Mouse (Mus musculus) embryonic facial prominence, embryonic 15.5 days (tissue): ENCODE results near the gene Ppfibp1. TPM values are rescaled to one million over a fixed set of nuclear protein-coding genes. Genes with fewer than 3 reads are reported as not detected.

ENCODE experiments used
- ATAC-seq: fragments of 200-750 bp; cut with Nextera tagmentation; 2 replicates; pipeline ENCODE4 v1.8.0; 2017; ENCODE audit warnings: low read depth, moderate TSS enrichment; ENCODE audit not compliant: insufficient number of reproducible peaks, low FRiP score, low TSS enrichment
- H3K27ac ChIP-seq: fragments of 300-500 bp; sonication (generic); replicated peaks from 2 replicates; pipeline ENCODE4 v1.5.1; 2015; ENCODE audit warnings: mild to moderate bottlenecking, inconsistent platforms
- H3K27me3 ChIP-seq: fragments of 300-500 bp; sonication (generic); 2 replicates; pipeline ENCODE4 v1.6.1; 2015; ENCODE audit warnings: inconsistent platforms
- H3K36me3 ChIP-seq: fragments of 300-500 bp; sonication (generic); 2 replicates; pipeline ENCODE4 v1.6.1; 2015; ENCODE audit warnings: mild to moderate bottlenecking, inconsistent platforms
- H3K4me1 ChIP-seq: fragments of 300-500 bp; sonication (generic); 2 replicates; pipeline ENCODE4 v1.6.1; 2015; ENCODE audit warnings: inconsistent platforms
- H3K4me2 ChIP-seq: fragments of 300-500 bp; sonication (generic); replicated peaks from 2 replicates; pipeline ENCODE4 v1.6.1; 2015; ENCODE audit warnings: mild to moderate bottlenecking, inconsistent platforms
- H3K4me3 ChIP-seq: fragments of 300-500 bp; sonication (generic); replicated peaks from 2 replicates; pipeline ENCODE4 v1.5.1; 2015; ENCODE audit warnings: mild to moderate bottlenecking, inconsistent platforms
- H3K9ac ChIP-seq: fragments of 300-500 bp; sonication (generic); 2 replicates; pipeline ENCODE4 v1.6.1; 2015; ENCODE audit warnings: inconsistent platforms
- H3K9me3 ChIP-seq: fragments of 300-500 bp; sonication (generic); replicated peaks from 2 replicates; pipeline ENCODE4 v1.6.1; 2016; ENCODE audit warnings: inconsistent platforms
- WGBS: fragments of 180-500 bp; shearing (Covaris S2); methylation state at CpG from one replicate; pipeline ENCODE4 v1.1.7; 2015; 5-methylcytosine and 5-hydroxymethylcytosine counted together
- polyA plus RNA-seq: library from polyadenylated mRNA; unstranded; fragments of >200 nt; fragmentation: Nextera tagmentation; extraction: Ambion mirVana; gene quantifications from 2 replicates; pipeline ENCODE4 v1.2.1, GENCODE M21; 2015

Gene Ppfibp1
- polyA plus RNA-seq, 1 experiment from 2014 or later = 54.2 TPM

DNA sequence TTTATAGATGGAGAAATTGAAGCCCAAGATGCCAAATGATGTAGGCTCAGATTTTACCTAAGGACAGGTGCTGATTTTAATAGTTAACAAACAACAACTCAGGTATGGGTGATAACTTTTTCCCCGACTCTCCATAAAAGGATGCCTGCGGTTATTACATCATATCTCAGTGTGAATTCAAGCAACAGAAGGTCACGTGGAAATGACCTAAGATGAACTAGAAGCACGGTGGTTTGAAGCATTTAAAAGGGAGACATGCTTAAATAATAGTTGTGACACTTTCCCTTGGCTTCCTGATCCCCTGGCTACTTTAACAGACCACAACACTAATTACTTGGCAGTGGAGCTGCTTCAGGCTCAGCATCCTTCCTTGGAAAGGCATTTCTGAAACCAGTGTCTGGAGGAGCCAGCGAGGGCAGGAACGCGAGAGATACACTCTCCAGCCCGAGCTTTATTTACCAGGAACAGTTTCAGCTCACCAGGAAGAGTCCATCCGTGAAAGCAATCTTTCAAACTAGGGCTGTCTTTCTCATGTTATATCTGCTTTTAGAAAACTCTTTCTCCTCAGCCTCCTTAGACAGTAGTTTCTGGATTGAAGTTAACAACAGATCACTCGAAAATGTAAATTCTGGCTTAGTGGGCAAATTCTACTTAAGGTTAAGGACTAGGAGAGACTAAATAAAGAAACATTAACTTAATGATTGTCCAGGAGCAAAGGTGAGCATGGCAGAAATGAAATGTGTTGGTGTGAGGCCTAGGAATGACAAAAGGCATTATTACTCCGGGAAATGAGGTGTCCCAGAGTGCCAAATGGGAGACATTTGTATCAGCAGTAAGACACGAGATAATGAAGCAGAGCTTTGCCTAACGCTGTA lies 6.2 kb upstream of the Ppfibp1 start:
- Histone ChIP-seq H3K9me3 (no peaks in the 10 kb centered on the region), H3K9ac (no peak overlapping the region), H3K4me1 (peaks cover 13% of the 10 kb centered on the region), H3K36me3 (no peaks in the 10 kb centered on the region), H3K4me2 (no peak overlapping the region), H3K27me3 (no peaks in the 10 kb centered on the region), H3K4me3 (no peak overlapping the region), H3K27ac (no peak overlapping the region)
- ATAC-seq = no peak
- 67% methylated on average over 13 of the region's 13 CpGs for WGBS

DNA sequence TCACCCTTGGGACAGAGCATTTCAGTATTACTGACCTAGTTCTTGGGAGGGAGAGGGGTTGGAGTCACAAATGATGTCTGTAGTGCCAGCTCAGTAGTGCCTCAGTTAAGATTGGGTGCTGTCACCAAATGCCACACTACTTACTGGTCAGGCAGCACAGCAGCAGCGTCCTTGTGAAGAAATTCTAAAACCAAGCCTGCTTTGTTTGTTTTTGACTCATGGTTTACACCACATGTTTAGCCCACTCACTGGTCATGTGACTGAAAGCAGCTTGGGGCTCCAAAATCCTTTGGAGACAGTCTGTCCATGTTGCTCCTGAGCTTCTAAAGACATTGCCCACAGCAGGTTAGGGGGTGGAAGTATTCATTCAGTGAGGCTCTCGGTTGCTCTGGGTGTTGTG lies 4.9 kb upstream of the Ppfibp1 start:
- Histone ChIP-seq H3K4me3 (no peak overlapping the region), H3K4me1 (peaks cover 19% of the 10 kb centered on the region), H3K27me3 (no peaks in the 10 kb centered on the region), H3K9ac (no peak overlapping the region), H3K9me3 (no peaks in the 10 kb centered on the region), H3K27ac (no peak overlapping the region), H3K4me2 (no peak overlapping the region), H3K36me3 (no peaks in the 10 kb centered on the region)
- no peak for ATAC-seq
- 78% methylated on average over 2 of the region's 2 CpGs for WGBS

- no peak for ATAC-seq
Observed at GRCm38 (mm10) chr6:146884171-146884570, 4.1 kb upstream of the Ppfibp1 start.

GRCm38 (mm10) chr6:146884851-146885250 lies 3.4 kb upstream of the Ppfibp1 start:
- WGBS = 18% methylated on average over 4 of the region's 4 CpGs

More at GRCm38 (mm10) chr6:146884171-146884570, 4.1 kb upstream of the Ppfibp1 start:
- 85% methylated on average over 3 of the region's 3 CpGs for whole genome bisulfite sequencing
- H3K27ac ChIP-seq = no peak overlapping the region
- H3K27me3 ChIP-seq = no peaks in the 10 kb centered on the region
- no peak overlapping the region for H3K9ac ChIP-seq
- no peaks in the 10 kb centered on the region for H3K36me3 ChIP-seq
- H3K9me3 ChIP-seq = no peaks in the 10 kb centered on the region
- no peak overlapping the region for H3K4me3 ChIP-seq
- no peak overlapping the region for H3K4me2 ChIP-seq
- peaks cover 18% of the 10 kb centered on the region for H3K4me1 ChIP-seq

GRCm38 (mm10) chr6:146888660-146889490 lies 588 bp downstream of the Ppfibp1 start:
- WGBS = 7% methylated on average over 26 of the region's 26 CpGs
- peak overlapping the region; percentile 80 for H3K27ac ChIP-seq
- no peaks in the 10 kb centered on the region for H3K27me3 ChIP-seq
- H3K4me3 ChIP-seq = peak overlapping the region; percentile 93
- H3K9me3 ChIP-seq = no peaks in the 10 kb centered on the region
- H3K4me2 ChIP-seq = peak overlapping the region; percentile 84
- peak; percentile 21 for ATAC-seq
- H3K36me3 ChIP-seq = no peaks in the 10 kb centered on the region
- H3K9ac ChIP-seq = peak overlapping the region; percentile 86
- H3K4me1 ChIP-seq = peaks cover 49% of the 10 kb centered on the region

More at GRCm38 (mm10) chr6:146884851-146885250, 3.4 kb upstream of the Ppfibp1 start:
- H3K9me3 ChIP-seq = no peaks in the 10 kb centered on the region
- no peaks in the 10 kb centered on the region for H3K27me3 ChIP-seq
- H3K27ac ChIP-seq = no peak overlapping the region
- no peak overlapping the region for H3K4me3 ChIP-seq
- no peak overlapping the region for H3K9ac ChIP-seq
- ATAC-seq = no peak
- no peak overlapping the region for H3K4me2 ChIP-seq
- no peaks in the 10 kb centered on the region for H3K36me3 ChIP-seq
- H3K4me1 ChIP-seq = peaks cover 23% of the 10 kb centered on the region

DNA sequence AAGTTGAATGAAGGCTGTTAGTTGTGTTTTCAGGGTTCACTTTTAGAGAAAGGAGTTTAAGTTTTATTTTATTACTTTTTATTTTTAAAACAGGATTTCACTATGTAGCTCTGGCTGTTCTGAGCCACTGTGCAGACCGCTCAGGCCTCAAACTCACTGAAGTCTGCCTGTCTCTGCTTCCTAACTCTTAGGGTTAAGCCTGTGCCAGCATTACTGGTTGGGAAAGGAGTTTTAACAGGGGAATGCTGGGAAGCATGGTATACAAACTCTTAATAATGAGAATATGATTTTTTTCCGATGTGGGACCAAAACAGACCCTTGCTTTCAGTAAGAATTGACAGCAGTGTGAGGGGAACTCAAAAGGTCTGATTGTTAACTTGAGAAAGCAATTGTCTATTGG lies 1.9 kb downstream of the Ppfibp1 start:
- Histone ChIP-seq H3K4me3 (peak overlapping the region; percentile 22), H3K27ac (peak overlapping the region; percentile 60; the same call in 1 of the 2 replicates)

DNA sequence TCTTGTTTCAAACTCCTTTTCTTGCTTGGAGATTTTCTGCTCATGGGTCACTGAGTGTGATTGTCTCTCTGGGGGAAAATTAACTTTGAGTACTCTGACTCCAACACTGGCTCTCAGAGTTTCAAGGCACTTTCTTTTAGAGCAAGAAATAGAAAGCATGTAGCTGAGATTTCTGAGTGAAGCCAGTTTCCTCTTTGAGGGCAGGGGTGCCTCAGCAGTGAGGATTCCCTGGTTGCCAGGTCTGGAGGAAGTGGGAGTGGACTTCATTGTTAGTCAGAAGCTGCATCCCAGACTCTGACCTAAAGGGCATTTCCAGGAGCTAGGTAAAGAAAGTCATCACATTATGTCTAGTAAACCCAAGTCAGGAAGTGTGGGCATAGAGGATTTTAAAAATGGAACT lies 2.3 kb downstream of the Ppfibp1 start:
- no peak overlapping the region for H3K9ac ChIP-seq
- no peaks in the 10 kb centered on the region for H3K36me3 ChIP-seq
- ATAC-seq = no peak
- no peaks in the 10 kb centered on the region for H3K9me3 ChIP-seq
- H3K27me3 ChIP-seq = no peaks in the 10 kb centered on the region
- peaks cover 52% of the 10 kb centered on the region for H3K4me1 ChIP-seq
- peak overlapping the region; percentile 60 for H3K27ac ChIP-seq
- H3K4me2 ChIP-seq = peak overlapping the region; percentile 84
- H3K4me3 ChIP-seq = peak overlapping the region; percentile 22

More for the DNA sequence above, 1.9 kb downstream of the Ppfibp1 start:
- no peak overlapping the region for H3K9ac ChIP-seq
- 42% methylated on average over 2 of the region's 2 CpGs for WGBS
- no peaks in the 10 kb centered on the region for H3K9me3 ChIP-seq
- peak overlapping the region; percentile 84 for H3K4me2 ChIP-seq
- no peaks in the 10 kb centered on the region for H3K36me3 ChIP-seq
- H3K27me3 ChIP-seq = no peaks in the 10 kb centered on the region
- H3K4me1 ChIP-seq = peaks cover 52% of the 10 kb centered on the region
- no peak for ATAC-seq

- Histone ChIP-seq H3K27me3 (no peaks in the 10 kb centered on the region), H3K4me2 (no peak overlapping the region), H3K4me3 (no peak overlapping the region), H3K27ac (no peak overlapping the region), H3K4me1 (peaks cover 51% of the 10 kb centered on the region), H3K9ac (no peak overlapping the region), H3K9me3 (no peaks in the 10 kb centered on the region), H3K36me3 (no peaks in the 10 kb centered on the region)
- 32% methylated on average over 2 of the region's 2 CpGs for WGBS
- ATAC-seq = peak; percentile 44; the same call in 1 of the 2 replicates
Observed at GRCm38 (mm10) chr6:146893890-146894289, 5.6 kb downstream of the Ppfibp1 start.

GRCm38 (mm10) chr6:146898709-146899108 lies 10.4 kb downstream of the Ppfibp1 start:
- no peak overlapping the region; the same call in 1 of the 2 replicates for H3K27ac ChIP-seq

GRCm38 (mm10) chr6:146899647-146900046 lies 11.4 kb downstream of the Ppfibp1 start:
- H3K36me3 ChIP-seq = no peaks in the 10 kb centered on the region
- H3K9me3 ChIP-seq = no peaks in the 10 kb centered on the region
- no peak overlapping the region for H3K9ac ChIP-seq
- WGBS = 54% methylated on average over 2 of the region's 2 CpGs
- H3K4me3 ChIP-seq = no peak overlapping the region
- H3K4me2 ChIP-seq = no peak overlapping the region
- H3K27ac ChIP-seq = no peak overlapping the region
- ATAC-seq = no peak
- no peaks in the 10 kb centered on the region for H3K27me3 ChIP-seq
- peaks cover 14% of the 10 kb centered on the region for H3K4me1 ChIP-seq

More at GRCm38 (mm10) chr6:146898709-146899108, 10.4 kb downstream of the Ppfibp1 start:
- Histone ChIP-seq H3K4me3 (no peak overlapping the region), H3K4me2 (no peak overlapping the region), H3K27me3 (no peaks in the 10 kb centered on the region), H3K36me3 (no peaks in the 10 kb centered on the region), H3K9ac (no peak overlapping the region), H3K4me1 (peaks cover 22% of the 10 kb centered on the region), H3K9me3 (no peaks in the 10 kb centered on the region)
- no peak for ATAC-seq
- WGBS = 74% methylated on average over 6 of the region's 6 CpGs

DNA sequence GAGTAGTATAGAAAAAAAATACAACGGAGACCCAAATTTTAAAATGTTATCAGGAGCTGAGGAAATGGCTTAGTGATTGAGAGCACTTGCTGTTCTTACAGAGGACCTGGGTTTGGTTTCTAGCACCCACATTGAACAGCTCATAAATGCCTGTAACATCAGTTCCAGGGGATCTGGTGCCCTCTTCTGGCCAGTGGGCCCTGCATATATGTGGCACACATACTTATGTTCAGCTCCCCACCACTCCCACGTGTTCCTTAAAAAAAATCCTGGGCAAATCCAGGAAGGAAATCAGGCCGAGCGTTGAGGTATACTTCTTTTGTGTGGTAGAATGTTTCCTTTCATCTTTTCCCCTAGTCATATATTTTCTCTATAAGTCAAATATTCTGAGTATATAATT lies 13.6 kb downstream of the Ppfibp1 start:
- no peak overlapping the region for H3K9ac ChIP-seq
- no peaks in the 10 kb centered on the region for H3K36me3 ChIP-seq
- H3K27me3 ChIP-seq = no peaks in the 10 kb centered on the region
- H3K27ac ChIP-seq = no peak overlapping the region
- ATAC-seq = no peak
- H3K4me3 ChIP-seq = no peak overlapping the region
- WGBS = 91% methylated on average over 4 of the region's 4 CpGs
- peaks cover 21% of the 10 kb centered on the region for H3K4me1 ChIP-seq
- no peak overlapping the region for H3K4me2 ChIP-seq
- H3K9me3 ChIP-seq = no peaks in the 10 kb centered on the region
